Mouse (Mus musculus): ENCODE results near the gene B130006D01Rik.

DNA sequence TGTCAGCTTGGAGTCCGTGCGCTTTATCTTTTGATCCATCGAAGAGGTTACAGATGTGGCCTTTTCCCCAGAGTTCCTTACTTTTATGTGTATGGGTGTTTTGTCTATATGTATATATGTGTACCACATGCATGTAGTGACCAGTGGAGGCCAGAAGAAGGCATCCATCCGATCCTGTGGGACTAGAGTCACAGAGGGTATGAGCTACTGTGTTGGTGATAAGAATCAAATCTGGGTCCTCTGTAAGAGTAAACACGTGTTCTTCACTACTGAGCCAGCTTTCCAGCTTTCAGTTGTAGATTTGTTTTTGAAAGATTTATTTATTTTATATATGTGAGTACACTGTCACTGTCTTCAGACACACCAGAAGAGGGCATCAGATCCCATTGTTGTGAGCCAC is 4.6 kb downstream of the B130006D01Rik start:
- TF ChIP-seq TAL1 (IDR thresholded peaks at IDR 0.05; ENCODE audit: low read length) (no peak), GATA1 (IDR thresholded peaks at IDR 0.05; ENCODE audit: low read length) (no peak)
